Mouse (Mus musculus): Measurements from ENCODE around the gene Tufm.

GRCm38 (mm10) chr7:126504913-126505312 lies 17.8 kb downstream of the Tufm start:
- TF ChIP-seq POLR2A (IDR thresholded peaks at IDR 0.05; ENCODE audit: borderline replicate concordance, extremely low read depth, insufficient read depth, insufficient read length, poor library complexity, severe bottlenecking): no peak
- no peak for TF ChIP-seq CTCF (IDR thresholded peaks at IDR 0.05; ENCODE audit: borderline replicate concordance, extremely low read depth, insufficient read depth, insufficient read length)

Data from brain, embryonic 14.5 days (tissue).